Mouse (Mus musculus) lung, embryonic 16.5 days (tissue): ENCODE data around the gene Kif1a. TPM values are rescaled to one million over a fixed set of nuclear protein-coding genes. Genes with fewer than 3 reads are reported as not detected.
"Not testable (repeated sequence)": the region's sequence is repeated elsewhere in the genome, so short reads cannot be mapped to it uniquely, and the experiment has no call there.

Experiments used
- ATAC-seq: fragments of 200-750 bp; cut with Nextera tagmentation; 2 replicates; pipeline ENCODE4 v1.8.0; 2017; ENCODE audit warnings: low read depth, mild to moderate bottlenecking, moderate library complexity
- H3K27ac ChIP-seq: fragments of 300-500 bp; sonication (generic); 2 replicates; pipeline ENCODE4 v1.5.1; 2014; ENCODE audit warnings: mild to moderate bottlenecking, control low read depth, low read length
- H3K27me3 ChIP-seq: fragments of 300-500 bp; sonication (generic); 2 replicates; pipeline ENCODE4 v1.6.1; 2014; ENCODE audit warnings: low read depth, low read length, mixed read lengths; ENCODE audit not compliant: control insufficient read depth, insufficient read depth
- H3K36me3 ChIP-seq: fragments of 300-500 bp; sonication (generic); 2 replicates; pipeline ENCODE4 v1.6.1; 2014; ENCODE audit warnings: low read length; ENCODE audit not compliant: control insufficient read depth, insufficient read depth
- H3K4me1 ChIP-seq: fragments of 300-500 bp; sonication (generic); replicated peaks from 2 replicates; pipeline ENCODE4 v1.6.1; 2014; ENCODE audit warnings: low read length, mixed read lengths; ENCODE audit not compliant: control insufficient read depth, insufficient read depth
- H3K4me2 ChIP-seq: fragments of 300-500 bp; sonication (generic); 2 replicates; pipeline ENCODE4 v1.6.1; 2014; ENCODE audit warnings: low read depth, low read length, control low read depth
- H3K4me3 ChIP-seq: fragments of 300-500 bp; sonication (generic); 2 replicates; pipeline ENCODE4 v1.5.1; 2014; ENCODE audit warnings: mild to moderate bottlenecking, low read length, control low read depth
- H3K9ac ChIP-seq: fragments of 300-500 bp; sonication (generic); 2 replicates; pipeline ENCODE4 v1.6.1; 2014; ENCODE audit warnings: low read length, control low read depth
- H3K9me3 ChIP-seq: fragments of 300-500 bp; sonication (generic); 2 replicates; pipeline ENCODE4 v1.6.1; 2016; ENCODE audit warnings: low read length; ENCODE audit not compliant: control insufficient read depth
- WGBS: fragments of 180-500 bp; shearing (Covaris S2); extraction: QIAGEN DNeasy Blood & Tissue Kit; methylation state at CpG from one replicate; pipeline ENCODE4 v1.1.7; 2014; 5-methylcytosine and 5-hydroxymethylcytosine counted together
- polyA plus RNA-seq: library from polyadenylated mRNA; unstranded; fragments of >200 nt; fragmentation: Nextera tagmentation; extraction: Ambion mirVana; gene quantifications from 2 replicates; pipeline ENCODE4 v1.2.1, GENCODE M21; 2015

Gene Kif1a
- polyA plus RNA-seq, 1 experiment from 2014 or later = 7.9 TPM

DNA sequence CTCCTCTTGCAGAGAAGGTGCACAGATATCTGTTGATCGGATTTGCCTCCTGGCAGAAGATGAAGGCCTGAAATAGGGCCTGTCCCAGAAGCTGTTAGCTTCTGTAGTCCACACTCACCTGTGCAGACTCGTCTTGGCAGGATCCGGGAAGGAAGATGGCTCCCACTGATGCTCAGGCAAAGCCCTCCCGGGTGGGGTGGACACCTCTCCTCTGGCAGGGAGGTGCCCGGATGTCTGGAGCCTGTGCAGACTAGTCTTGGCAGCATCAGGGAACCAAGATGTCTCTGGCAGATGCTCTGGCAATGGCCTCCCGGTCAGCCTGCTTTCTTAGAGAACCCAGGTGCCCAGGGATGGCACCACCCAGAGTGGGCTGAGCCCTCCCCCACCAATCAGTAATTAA lies 131.0 kb downstream of the Kif1a start:
- H3K27ac ChIP-seq, H3K9me3 ChIP-seq, ATAC-seq, H3K27me3 ChIP-seq, H3K4me1 ChIP-seq, H3K4me3 ChIP-seq, H3K4me2 ChIP-seq, H3K9ac ChIP-seq, H3K36me3 ChIP-seq: not testable (repeated sequence)
- WGBS = 86% methylated on average over 6 of the region's 6 CpGs

Other genes with a start within 250 kb of the Kif1a start
- gene Ankmy1, start 199.0 kb downstream of the Kif1a start, polyA plus RNA-seq = 0.48 and 0.75 TPM in 2 replicates
- 9.8 and 11.5 TPM in 2 replicates for gene Dusp28, start 195.0 kb downstream of the Kif1a start, polyA plus RNA-seq
- 14.6 and 19.8 TPM in 2 replicates for gene Rnpepl1, start 191.2 kb downstream of the Kif1a start, polyA plus RNA-seq
- gene Capn10, start 167.6 kb downstream of the Kif1a start, polyA plus RNA-seq = 27.5 and 29.2 TPM in 2 replicates
- 0.46 and 0.52 TPM in 2 replicates for gene Gpr35, start 151.1 kb downstream of the Kif1a start, polyA plus RNA-seq
- not detected in 2 replicates for gene Aqp12, start 95.6 kb downstream of the Kif1a start, polyA plus RNA-seq
- gene Agxt, start 33.3 kb upstream of the Kif1a start, polyA plus RNA-seq = 0.24 TPM in 1 of 2 replicates, not detected in the other
- gene 2310007B03Rik, start 59.0 kb upstream of the Kif1a start, polyA plus RNA-seq = 23.0 and 26.0 TPM in 2 replicates
- gene Crocc2, start 66.8 kb upstream of the Kif1a start, polyA plus RNA-seq = 4.9 and 5.1 TPM in 2 replicates
- 20.2 and 22.6 TPM in 2 replicates for gene Sned1, start 133.9 kb upstream of the Kif1a start, polyA plus RNA-seq
- gene Mterf4, start 204.0 kb upstream of the Kif1a start, polyA plus RNA-seq = 34.2 and 36.4 TPM in 2 replicates
- 61.8 and 71.4 TPM in 2 replicates for gene Ppp1r7, start 240.9 kb upstream of the Kif1a start, polyA plus RNA-seq
- gene Pask, start 241.5 kb upstream of the Kif1a start, polyA plus RNA-seq = 14.7 and 15.2 TPM in 2 replicates